Mouse (Mus musculus) lung, embryonic 16.5 days (tissue): Measurements from ENCODE around the gene Gh. TPM values are rescaled to one million over a fixed set of nuclear protein-coding genes. Genes with fewer than 3 reads are reported as not detected.
A peak's percentile ranks its signal among the peaks of the same experiment; 100 is the strongest.

Experiments used
- ATAC-seq: fragments of 200-750 bp; cut with Nextera tagmentation; 2 replicates; pipeline ENCODE4 v1.8.0; 2017; ENCODE audit warnings: low read depth, mild to moderate bottlenecking, moderate library complexity
- H3K27ac ChIP-seq: fragments of 300-500 bp; sonication (generic); 2 replicates; pipeline ENCODE4 v1.5.1; 2014; ENCODE audit warnings: mild to moderate bottlenecking, control low read depth, low read length
- H3K27me3 ChIP-seq: fragments of 300-500 bp; sonication (generic); 2 replicates; pipeline ENCODE4 v1.6.1; 2014; ENCODE audit warnings: low read depth, low read length, mixed read lengths; ENCODE audit not compliant: control insufficient read depth, insufficient read depth
- H3K36me3 ChIP-seq: fragments of 300-500 bp; sonication (generic); 2 replicates; pipeline ENCODE4 v1.6.1; 2014; ENCODE audit warnings: low read length; ENCODE audit not compliant: control insufficient read depth, insufficient read depth
- H3K4me1 ChIP-seq: fragments of 300-500 bp; sonication (generic); replicated peaks from 2 replicates; pipeline ENCODE4 v1.6.1; 2014; ENCODE audit warnings: low read length, mixed read lengths; ENCODE audit not compliant: control insufficient read depth, insufficient read depth
- H3K4me2 ChIP-seq: fragments of 300-500 bp; sonication (generic); 2 replicates; pipeline ENCODE4 v1.6.1; 2014; ENCODE audit warnings: low read depth, low read length, control low read depth
- H3K4me3 ChIP-seq: fragments of 300-500 bp; sonication (generic); 2 replicates; pipeline ENCODE4 v1.5.1; 2014; ENCODE audit warnings: mild to moderate bottlenecking, low read length, control low read depth
- H3K9ac ChIP-seq: fragments of 300-500 bp; sonication (generic); 2 replicates; pipeline ENCODE4 v1.6.1; 2014; ENCODE audit warnings: low read length, control low read depth
- H3K9me3 ChIP-seq: fragments of 300-500 bp; sonication (generic); 2 replicates; pipeline ENCODE4 v1.6.1; 2016; ENCODE audit warnings: low read length; ENCODE audit not compliant: control insufficient read depth
- WGBS: fragments of 180-500 bp; shearing (Covaris S2); extraction: QIAGEN DNeasy Blood & Tissue Kit; methylation state at CpG from one replicate; pipeline ENCODE4 v1.1.7; 2014; 5-methylcytosine and 5-hydroxymethylcytosine counted together
- polyA plus RNA-seq: library from polyadenylated mRNA; unstranded; fragments of >200 nt; fragmentation: Nextera tagmentation; extraction: Ambion mirVana; gene quantifications from 2 replicates; pipeline ENCODE4 v1.2.1, GENCODE M21; 2015

Gene Gh
- polyA plus RNA-seq, 1 experiment from 2014 or later, result not detected

DNA sequence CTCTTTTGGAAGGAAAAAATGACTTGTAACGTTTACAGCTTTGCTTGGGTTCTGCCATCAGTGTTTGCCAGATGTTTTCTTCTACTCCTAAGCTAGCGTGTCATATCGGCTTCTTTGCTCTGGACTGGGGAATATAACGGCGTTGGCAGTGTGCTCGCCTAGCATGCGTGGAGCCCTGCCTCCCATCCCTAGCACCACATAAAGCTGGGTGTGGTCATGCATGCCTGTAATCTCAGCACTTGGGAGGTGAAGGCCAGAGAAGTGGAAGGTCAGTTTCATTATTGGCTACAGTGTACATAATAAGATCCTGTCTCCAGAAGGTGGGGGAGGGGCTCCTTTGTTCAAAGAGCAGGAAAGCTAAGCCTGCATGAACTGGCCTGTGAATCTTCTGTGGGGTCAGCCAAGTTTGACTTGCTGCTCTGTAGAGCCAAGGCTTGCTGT is 26.7 kb downstream of the Gh start:
- no peaks in the 10 kb centered on the region for H3K27me3 ChIP-seq
- H3K9me3 ChIP-seq, result no peaks in the 10 kb centered on the region
- peak overlapping the region; percentile 92 for H3K27ac ChIP-seq
- 40% methylated on average over 7 of the region's 7 CpGs for WGBS
- H3K4me1 ChIP-seq, result peaks cover 34% of the 10 kb centered on the region
- H3K36me3 ChIP-seq, result no peaks in the 10 kb centered on the region
- no peak overlapping the region for H3K4me3 ChIP-seq
- H3K9ac ChIP-seq, result no peak overlapping the region
- ATAC-seq, result peak; percentile 48
- no peak overlapping the region for H3K4me2 ChIP-seq

DNA sequence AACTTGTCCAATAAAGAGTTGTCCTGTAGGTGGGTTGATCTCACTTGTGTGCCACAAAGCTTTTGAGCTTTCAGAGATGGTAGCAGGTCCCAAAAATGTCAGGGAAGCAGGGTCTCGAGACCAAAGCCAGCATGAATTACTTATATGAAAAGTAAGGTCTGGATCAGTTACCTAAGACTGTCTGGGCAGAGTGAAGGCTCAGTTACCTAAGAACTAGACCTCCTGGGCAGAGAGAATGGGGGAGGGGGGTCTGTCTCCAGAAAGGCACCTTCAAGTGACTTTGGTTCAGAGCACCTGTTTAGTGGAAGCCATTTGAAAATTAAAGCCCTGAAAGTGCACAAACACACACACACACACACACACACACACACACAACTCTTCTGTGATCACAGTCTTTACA is 27.3 kb downstream of the Gh start:
- no peaks in the 10 kb centered on the region for H3K27me3 ChIP-seq
- peak overlapping the region; percentile 92 for H3K27ac ChIP-seq
- no peak overlapping the region for H3K4me2 ChIP-seq
- no peak for ATAC-seq
- H3K36me3 ChIP-seq, result no peaks in the 10 kb centered on the region
- no peak overlapping the region for H3K4me3 ChIP-seq
- peaks cover 35% of the 10 kb centered on the region for H3K4me1 ChIP-seq
- H3K9me3 ChIP-seq, result no peaks in the 10 kb centered on the region
- WGBS, result 84% methylated on average over 1 of the region's 1 CpGs
- H3K9ac ChIP-seq, result no peak overlapping the region

DNA sequence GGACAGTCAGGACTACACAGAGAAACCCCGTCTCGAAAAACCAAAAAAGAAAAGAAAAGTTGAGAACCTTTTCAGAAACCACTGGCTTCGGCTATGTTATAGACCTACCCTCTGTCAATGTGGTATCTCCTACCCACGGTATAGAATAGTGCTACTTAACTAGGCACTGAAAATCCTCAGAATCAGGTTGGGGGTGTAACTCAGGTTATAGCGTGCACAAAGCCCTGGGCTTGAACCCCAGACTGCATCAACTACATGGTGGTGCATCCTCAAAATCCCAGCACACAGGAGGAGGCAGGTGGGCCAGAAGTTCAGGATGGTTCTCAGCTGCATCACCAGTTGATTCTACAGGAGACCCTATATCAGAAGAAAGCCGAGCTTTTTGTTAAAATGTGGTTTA is 27.9 kb downstream of the Gh start:
- Histone ChIP-seq H3K27ac (peak overlapping the region; percentile 92), H3K9ac (no peak overlapping the region), H3K4me3 (peak overlapping the region; percentile 92), H3K27me3 (no peaks in the 10 kb centered on the region), H3K36me3 (no peaks in the 10 kb centered on the region), H3K4me1 (peaks cover 40% of the 10 kb centered on the region), H3K9me3 (no peaks in the 10 kb centered on the region), H3K4me2 (peak overlapping the region; percentile 79)
- WGBS, result 92% methylated on average over 6 of the region's 6 CpGs
- ATAC-seq, result no peak

DNA sequence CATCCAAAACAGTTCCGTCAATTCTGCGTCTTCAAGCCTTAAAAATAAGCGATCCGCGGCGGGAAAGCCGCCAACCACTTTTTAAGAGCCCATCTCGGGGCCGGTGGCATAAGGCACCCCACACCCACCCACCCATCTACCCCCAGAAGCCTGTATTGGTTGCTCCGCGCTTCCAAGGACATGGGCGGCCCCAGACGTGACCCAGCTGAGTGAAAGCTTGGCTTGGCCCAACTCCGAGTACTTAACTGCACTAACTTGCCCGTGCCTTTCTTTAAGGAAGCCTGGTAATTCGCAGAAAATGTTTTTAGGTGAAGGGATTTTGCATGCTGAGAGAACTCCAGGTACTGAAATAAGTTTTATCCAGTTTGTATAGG is 28.4 kb downstream of the Gh start:
- H3K36me3 ChIP-seq, result no peaks in the 10 kb centered on the region
- H3K9me3 ChIP-seq, result no peaks in the 10 kb centered on the region
- no peak for ATAC-seq
- H3K27ac ChIP-seq, result peak overlapping the region; percentile 92
- peaks cover 46% of the 10 kb centered on the region for H3K4me1 ChIP-seq
- WGBS, result 6% methylated on average over 16 of the region's 16 CpGs
- no peaks in the 10 kb centered on the region for H3K27me3 ChIP-seq
- H3K4me2 ChIP-seq, result peak overlapping the region; percentile 79
- peak overlapping the region; percentile 92 for H3K4me3 ChIP-seq
- peak overlapping the region; percentile 74 for H3K9ac ChIP-seq

DNA sequence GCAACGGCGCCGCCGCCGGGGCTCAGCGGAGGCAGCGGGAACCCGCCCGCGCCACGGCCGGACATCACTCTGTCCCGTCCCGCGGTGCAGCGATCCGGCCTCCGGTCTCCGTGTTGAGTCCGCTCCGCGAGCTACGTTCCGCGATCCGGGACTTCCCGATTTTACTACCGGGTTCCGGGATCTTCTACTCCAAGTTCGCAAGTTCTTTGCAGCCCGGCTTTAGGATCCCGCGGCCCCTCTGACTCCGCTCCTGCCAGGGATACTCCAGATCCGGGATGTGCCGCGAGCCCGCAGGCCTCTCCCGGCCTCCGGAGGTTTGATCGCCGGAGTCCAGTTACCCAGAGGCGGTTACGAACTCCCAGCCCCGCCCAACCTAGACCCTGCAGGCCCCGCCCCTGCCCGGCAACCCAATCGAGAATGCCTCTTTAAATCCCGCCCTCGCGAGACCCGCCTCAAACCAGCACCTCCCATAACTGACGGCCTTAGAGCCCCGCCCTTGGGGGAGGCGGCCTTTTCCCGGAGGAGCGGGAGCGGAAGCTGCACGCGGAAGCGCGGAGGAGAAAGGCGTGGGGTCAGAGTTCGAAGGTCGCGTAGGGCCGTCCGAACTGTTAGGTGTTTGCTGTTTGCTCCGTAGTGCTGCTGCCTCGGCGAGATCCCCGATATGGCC is 28.9 kb downstream of the Gh start, which contains the start of gene Smarcd2:
Gene Smarcd2 (minus strand): TSS at position 329 of the 667 bp plus-strand sequence.
- WGBS, result under 1% methylated on average over 69 of the region's 72 CpGs
- H3K9ac ChIP-seq, result peak within 1 kb of the TSS; percentile 100
- H3K9me3 ChIP-seq, result no peaks in the 10 kb centered on the region
- peak; percentile 92 for ATAC-seq
- peak within 1 kb of the TSS; percentile 84 for H3K4me2 ChIP-seq
- H3K36me3 ChIP-seq, result no peaks in the 10 kb centered on the region; the same call in 1 of the 2 replicates
- peak within 1 kb of the TSS; percentile 99 for H3K27ac ChIP-seq
- H3K4me1 ChIP-seq, result peaks cover 51% of the 10 kb centered on the region
- no peaks in the 10 kb centered on the region for H3K27me3 ChIP-seq
- H3K4me3 ChIP-seq, result peak within 1 kb of the TSS; percentile 92

DNA sequence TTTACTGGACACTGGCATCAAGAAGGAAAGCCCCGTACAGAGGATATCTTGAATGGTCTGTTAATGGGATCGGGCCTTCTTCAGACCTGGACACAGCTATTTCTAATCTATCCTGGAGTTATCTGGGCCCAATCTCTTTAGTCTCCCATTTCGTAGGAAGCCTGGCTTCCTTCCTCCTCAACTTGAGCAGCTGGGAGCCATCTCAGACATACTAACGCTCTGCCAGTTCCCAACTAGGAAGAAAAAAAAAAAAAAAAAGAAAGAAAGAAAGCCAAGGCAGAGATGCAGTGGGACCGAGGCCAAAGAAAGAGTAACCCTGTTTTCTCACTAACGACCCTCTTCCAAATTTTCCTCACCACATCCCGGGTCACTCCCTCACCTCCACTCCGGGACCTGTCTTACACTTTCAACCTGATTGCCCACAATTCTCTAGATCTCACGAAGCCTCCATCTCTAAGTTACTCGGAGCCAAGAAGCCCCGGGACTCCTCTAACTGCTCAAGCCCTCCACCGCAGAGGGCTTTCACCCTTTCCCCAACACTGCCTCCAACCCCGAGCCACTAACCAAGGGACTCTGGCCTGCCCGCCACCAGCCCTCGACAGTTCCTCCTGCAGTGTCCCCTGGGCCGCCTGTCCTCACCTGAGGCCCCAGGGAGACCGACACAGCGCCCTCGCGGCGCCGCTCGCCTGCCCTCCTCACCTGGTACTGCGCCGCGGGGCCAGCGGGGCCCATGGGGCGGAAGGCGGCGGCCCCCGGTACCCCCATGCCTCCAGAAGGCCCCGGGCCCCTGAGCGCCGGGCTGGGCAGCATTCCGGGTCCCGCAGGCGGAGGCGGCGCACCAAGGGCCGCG is 29.6 kb downstream of the Gh start:
- Histone ChIP-seq H3K27ac (peak overlapping the region; percentile 99), H3K27me3 (no peaks in the 10 kb centered on the region), H3K4me2 (peak overlapping the region; percentile 84), H3K4me3 (peak overlapping the region; percentile 92), H3K9ac (peak overlapping the region; percentile 100), H3K9me3 (no peaks in the 10 kb centered on the region), H3K4me1 (peaks cover 55% of the 10 kb centered on the region), H3K36me3 (peaks cover 7% of the 10 kb centered on the region)
- ATAC-seq, result peak; percentile 27
- under 1% methylated on average over 37 of the region's 41 CpGs for WGBS

DNA sequence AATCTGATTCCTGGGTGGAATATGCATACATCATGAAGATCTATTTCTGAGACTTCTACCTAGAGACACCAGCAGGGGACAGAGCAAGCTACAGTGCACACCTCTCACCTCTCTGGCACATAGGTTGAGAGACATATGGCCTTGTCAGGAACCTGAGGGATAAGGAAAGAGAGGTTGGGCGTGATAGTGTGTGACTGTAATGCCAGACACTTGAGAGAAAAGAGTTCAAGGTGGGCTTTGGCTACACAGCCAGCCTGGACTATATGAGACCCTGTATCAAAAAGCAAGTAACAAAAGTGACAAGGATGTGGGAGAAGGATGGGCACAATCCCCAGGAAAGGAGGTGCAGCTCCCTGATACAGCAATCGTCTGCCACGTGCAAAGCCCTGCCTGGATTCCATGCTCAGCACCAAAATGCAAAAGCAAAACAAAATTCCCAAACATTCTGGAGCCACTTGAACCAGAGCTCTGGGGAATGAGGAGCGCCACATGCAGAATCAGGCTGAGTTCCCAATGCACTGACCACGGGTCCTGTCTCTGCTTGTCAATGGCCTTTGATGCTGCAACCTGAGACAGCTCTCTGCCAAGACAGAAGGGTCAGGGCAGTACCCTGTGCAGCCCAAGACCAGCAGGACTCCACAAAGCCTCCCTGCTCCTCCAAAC is 30.4 kb downstream of the Gh start:
- Histone ChIP-seq H3K36me3 (peaks cover 15% of the 10 kb centered on the region), H3K4me1 (peaks cover 50% of the 10 kb centered on the region), H3K27ac (peak overlapping the region; percentile 99), H3K27me3 (no peaks in the 10 kb centered on the region), H3K4me2 (peak overlapping the region; percentile 84), H3K9ac (peak overlapping the region; percentile 100), H3K4me3 (peak overlapping the region; percentile 92), H3K9me3 (no peaks in the 10 kb centered on the region)
- WGBS, result 22% methylated on average over 5 of the region's 5 CpGs
- no peak for ATAC-seq

DNA sequence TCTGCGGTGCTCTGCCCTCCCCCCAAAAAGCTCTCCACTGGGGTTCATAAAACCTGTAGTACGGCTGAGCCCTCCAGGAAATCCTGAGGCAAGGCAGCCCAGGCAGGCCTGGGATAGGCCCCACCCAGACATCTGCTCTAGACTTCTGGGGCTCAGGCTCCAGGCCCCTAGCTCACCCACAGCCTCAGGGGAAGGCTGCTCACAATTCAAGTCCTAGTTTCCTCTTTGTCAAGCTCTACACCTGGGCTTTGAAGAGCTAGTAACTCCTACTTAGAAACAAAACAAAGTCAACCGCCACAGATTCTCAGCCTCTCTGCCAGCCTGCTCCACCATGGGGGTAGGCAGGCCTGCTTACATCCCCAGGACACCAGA is 32.6 kb downstream of the Gh start:
- peak overlapping the region; percentile 40 for H3K9ac ChIP-seq
- no peaks in the 10 kb centered on the region for H3K27me3 ChIP-seq
- no peaks in the 10 kb centered on the region for H3K9me3 ChIP-seq
- peaks cover 37% of the 10 kb centered on the region for H3K36me3 ChIP-seq
- no peak for ATAC-seq
- H3K4me3 ChIP-seq, result peak overlapping the region; percentile 19
- H3K4me2 ChIP-seq, result peak overlapping the region; percentile 40
- WGBS, result 19% methylated on average over 3 of the region's 3 CpGs
- H3K4me1 ChIP-seq, result peaks cover 39% of the 10 kb centered on the region
- peak overlapping the region; percentile 77 for H3K27ac ChIP-seq
